Mouse (Mus musculus) Patski (cell line): Measurements from ENCODE around the gene Frmd5. TPM values are rescaled to one million over a fixed set of nuclear protein-coding genes. Genes with fewer than 3 reads are reported as not detected.

Experiments used
- ATAC-seq: fragments of 100-300 bp; one replicate; pipeline ENCODE4 v1.8.0; 2021
- CTCF ChIA-PET: fragments of 350-600 bp; sonication (Branson Sonifier 250); formaldehyde crosslinking; loops from one replicate; lab custom pipeline; 2022; ENCODE audit warnings: inconsistent platforms; lab: Charles Lee
- POLR2A ChIA-PET: fragments of 350-600 bp; sonication (Branson Sonifier 250); formaldehyde crosslinking; loops from one replicate; lab custom pipeline; 2022; ENCODE audit warnings: antibody characterized with exemption, inconsistent platforms; lab: Charles Lee
- DNase-seq: peaks from one replicate; pipeline ENCODE4 v3.0.0-alpha.2; 2011; ENCODE audit warnings: low read depth, low spot score
- H3K27me3 ChIP-seq: fragments of 371-371 bp; one replicate; pipeline ENCODE4 v1.5.1; 2021
- CTCF ChIP-seq: fragments of 100-300 bp; IDR thresholded peaks from one replicate; pipeline ENCODE4 v1.5.1; 2021
- in situ Hi-C: fragments of 300-500 bp; cut with MboI; formaldehyde crosslinking; loops from 3 replicates; pipeline ENCODE4 v1.11.1; 2018; ENCODE audit warnings: low pct_unique_long_range_greater_than_20kb, mixed read lengths
- polyA plus RNA-seq: library from polyadenylated mRNA; unstranded; gene quantifications from one replicate; pipeline ENCODE4 v1.2.3, GENCODE M21; 2021

The Frmd5 gene
- polyA plus RNA-seq, 1 experiment from 2014 or later = 0.23 TPM

- no peaks in the 10 kb centered on the region for H3K27me3 ChIP-seq
- POLR2A ChIA-PET = no interaction called here
- TF ChIP-seq CTCF = no peak
- CTCF ChIA-PET = interaction anchor here (0.6 kb wide), 1 partner anchor 14 kb away, joined by 3 read pairs; no protein-coding TSS in a partner anchor
- ATAC-seq (no peak), DNase-seq (no peak)
- in situ Hi-C loops = no loop called here
These were observed 223.3 kb downstream of the Frmd5 start for GRCm38 (mm10) chr2:121583468-121584116.

- DNase-seq = no peak
- TF ChIP-seq CTCF = no peak
- no peaks in the 10 kb centered on the region for H3K27me3 ChIP-seq
- ChIA-PET POLR2A (no interaction called here), CTCF (no interaction called here)
- in situ Hi-C loops = no loop called here
- no peak for ATAC-seq
These were observed 224.0 kb downstream of the Frmd5 start for GRCm38 (mm10) chr2:121582809-121583376.

GRCm38 (mm10) chr2:121575741-121576201 is 231.1 kb downstream of the Frmd5 start:
- in situ Hi-C loops = no loop called here
- POLR2A ChIA-PET = no interaction called here
- no peak for TF ChIP-seq CTCF
- H3K27me3 ChIP-seq = no peaks in the 10 kb centered on the region
- CTCF ChIA-PET = no interaction called here
- DNase-seq (no peak), ATAC-seq (peak; percentile 21)

- ChIA-PET POLR2A (no interaction called here), CTCF (no interaction called here)
- TF ChIP-seq CTCF = no peak
- ATAC-seq (no peak), DNase-seq (no peak)
- in situ Hi-C loops = loop anchor here (5.0 kb wide), 2 partner anchors 123 to 258 kb away; no protein-coding TSS in a partner anchor
- no peaks in the 10 kb centered on the region for H3K27me3 ChIP-seq
These were observed 232.7 kb downstream of the Frmd5 start for GRCm38 (mm10) chr2:121574066-121574630.

GRCm38 (mm10) chr2:121571780-121572179 is 235.1 kb downstream of the Frmd5 start:
- in situ Hi-C loops = loop anchor here (5.0 kb wide), 2 partner anchors 126 to 261 kb away; no protein-coding TSS in a partner anchor
- ChIA-PET CTCF (interaction anchor here (0.8 to 1.5 kb wide), 4 partner anchors 17 to 129 kb away, joined by 3 to 9 read pairs (median 4); no protein-coding TSS in a partner anchor), POLR2A (no interaction called here)
- ATAC-seq = peak; percentile 55
- peak; percentile 96 for TF ChIP-seq CTCF
- no peaks in the 10 kb centered on the region for H3K27me3 ChIP-seq
- DNase-seq = peak; percentile 30

- H3K27me3 ChIP-seq = no peaks in the 10 kb centered on the region
- ATAC-seq (no peak), DNase-seq (no peak)
- CTCF ChIA-PET = interaction anchor here (1.1 to 1.5 kb wide), 2 partner anchors 17 to 124 kb away, joined by 4 to 9 read pairs; no protein-coding TSS in a partner anchor
- POLR2A ChIA-PET = no interaction called here
- no peak for TF ChIP-seq CTCF
- in situ Hi-C loops = loop anchor here (5.0 kb wide), 2 partner anchors 126 to 261 kb away; no protein-coding TSS in a partner anchor
These were observed 235.8 kb downstream of the Frmd5 start for GRCm38 (mm10) chr2:121570999-121571655.

- ATAC-seq (no peak), DNase-seq (no peak)
- POLR2A ChIA-PET = no interaction called here
- H3K27me3 ChIP-seq = no peaks in the 10 kb centered on the region
- no peak for TF ChIP-seq CTCF
- CTCF ChIA-PET = no interaction called here
- in situ Hi-C loops = loop anchor here (5.0 kb wide), 2 partner anchors 127 to 262 kb away; no protein-coding TSS in a partner anchor
These were observed 236.8 kb downstream of the Frmd5 start for GRCm38 (mm10) chr2:121570049-121570448.

- CTCF ChIA-PET = no interaction called here
- H3K27me3 ChIP-seq = no peaks in the 10 kb centered on the region
- no peak for DNase-seq
- POLR2A ChIA-PET = no interaction called here
- no peak for TF ChIP-seq CTCF
- in situ Hi-C loops = no loop called here
- ATAC-seq = no peak
These were observed 241.0 kb downstream of the Frmd5 start for GRCm38 (mm10) chr2:121565911-121566310.

- in situ Hi-C loops = no loop called here
- ChIA-PET CTCF (no interaction called here), POLR2A (no interaction called here)
- DNase-seq = no peak
- TF ChIP-seq CTCF = no peak
- no peak for ATAC-seq
- no peaks in the 10 kb centered on the region for H3K27me3 ChIP-seq
These were observed 243.8 kb downstream of the Frmd5 start for GRCm38 (mm10) chr2:121563117-121563516.

- POLR2A ChIA-PET = no interaction called here
- ATAC-seq (no peak), DNase-seq (no peak)
- CTCF ChIA-PET = no interaction called here
- in situ Hi-C loops = no loop called here
- H3K27me3 ChIP-seq = no peaks in the 10 kb centered on the region
- TF ChIP-seq CTCF = no peak
These were observed 255.6 kb downstream of the Frmd5 start for GRCm38 (mm10) chr2:121551271-121551670.
